Mouse (Mus musculus) heart, embryonic 10.5 days (tissue): Measurements from ENCODE around the gene Hpcal4. TPM values are rescaled to one million over a fixed set of nuclear protein-coding genes. Genes with fewer than 3 reads are reported as not detected.

Source experiments
- DNase-seq: peaks from one replicate; pipeline ENCODE4 v3.0.0-alpha.2; 2017; ENCODE audit warnings: low spot score
- H3K27ac ChIP-seq: fragments of 300-500 bp; sonication (generic); 2 replicates; pipeline ENCODE4 v1.5.1; 2016; ENCODE audit warnings: mild to moderate bottlenecking
- H3K27me3 ChIP-seq: fragments of 300-500 bp; sonication (generic); 2 replicates; pipeline ENCODE4 v1.6.1; 2016; ENCODE audit warnings: mild to moderate bottlenecking; ENCODE audit not compliant: poor library complexity, insufficient read depth, severe bottlenecking
- H3K36me3 ChIP-seq: fragments of 300-500 bp; sonication (generic); 2 replicates; pipeline ENCODE4 v1.6.1; 2016; ENCODE audit warnings: mild to moderate bottlenecking, moderate library complexity
- H3K4me1 ChIP-seq: fragments of 300-500 bp; sonication (generic); 2 replicates; pipeline ENCODE4 v1.6.1; 2016; ENCODE audit warnings: mild to moderate bottlenecking
- H3K4me3 ChIP-seq: fragments of 300-500 bp; sonication (generic); 2 replicates; pipeline ENCODE4 v1.5.1; 2016; ENCODE audit warnings: mild to moderate bottlenecking, moderate library complexity
- H3K9me3 ChIP-seq: fragments of 300-500 bp; sonication (generic); 2 replicates; pipeline ENCODE4 v1.6.1; 2016; ENCODE audit warnings: mild to moderate bottlenecking, moderate library complexity
- WGBS: fragments of 180-500 bp; shearing (Covaris S2); methylation state at CpG from one replicate; pipeline ENCODE4 v1.1.7; 2016; 5-methylcytosine and 5-hydroxymethylcytosine counted together
- polyA plus RNA-seq: library from polyadenylated mRNA; unstranded; fragments of >200 nt; fragmentation: Nextera tagmentation; extraction: Ambion mirVana; gene quantifications from 2 replicates; pipeline ENCODE4 v1.2.1, GENCODE M21; 2016

Gene Hpcal4
- polyA plus RNA-seq, 1 experiment from 2014 or later, result 1.3 TPM

DNA sequence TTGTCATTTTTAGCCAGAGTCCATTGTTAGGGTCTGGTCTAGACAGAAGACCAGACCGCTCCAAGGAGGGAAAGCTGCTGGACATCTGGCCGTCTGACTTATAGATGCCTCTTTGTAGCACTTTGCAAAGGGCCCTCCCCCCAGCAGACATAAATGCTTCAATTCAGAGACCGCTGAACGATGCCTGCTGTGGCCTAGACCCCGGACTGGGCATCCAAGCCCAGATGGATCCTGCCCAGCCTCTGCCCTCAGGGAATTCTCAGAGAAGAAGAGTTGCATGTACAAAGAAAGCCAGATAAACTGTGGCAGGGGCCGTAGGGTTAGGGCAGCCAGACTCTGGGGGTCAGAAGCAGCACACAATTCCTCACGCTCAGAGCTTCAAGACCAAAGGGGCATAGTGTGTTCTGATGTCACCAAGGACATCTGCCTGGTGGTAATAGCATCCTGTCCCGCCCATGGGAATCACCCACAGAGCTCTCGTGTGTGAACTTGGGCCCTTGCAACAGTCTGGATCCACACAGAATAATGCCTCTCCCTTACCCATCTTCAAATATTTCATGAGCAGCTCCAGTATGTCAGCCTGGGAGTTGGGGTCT lies 52.9 kb downstream of the Hpcal4 start:
- Histone ChIP-seq H3K9me3 (no peaks in the 10 kb centered on the region), H3K4me3 (no peak overlapping the region), H3K27me3 (peaks cover 85% of the 10 kb centered on the region), H3K4me1 (peaks cover 64% of the 10 kb centered on the region), H3K36me3 (no peaks in the 10 kb centered on the region), H3K27ac (peak overlapping the region; percentile 32; the same call in 1 of the 2 replicates)
- DNase-seq, result no peak
- 58% methylated on average over 9 of the region's 9 CpGs for WGBS

DNA sequence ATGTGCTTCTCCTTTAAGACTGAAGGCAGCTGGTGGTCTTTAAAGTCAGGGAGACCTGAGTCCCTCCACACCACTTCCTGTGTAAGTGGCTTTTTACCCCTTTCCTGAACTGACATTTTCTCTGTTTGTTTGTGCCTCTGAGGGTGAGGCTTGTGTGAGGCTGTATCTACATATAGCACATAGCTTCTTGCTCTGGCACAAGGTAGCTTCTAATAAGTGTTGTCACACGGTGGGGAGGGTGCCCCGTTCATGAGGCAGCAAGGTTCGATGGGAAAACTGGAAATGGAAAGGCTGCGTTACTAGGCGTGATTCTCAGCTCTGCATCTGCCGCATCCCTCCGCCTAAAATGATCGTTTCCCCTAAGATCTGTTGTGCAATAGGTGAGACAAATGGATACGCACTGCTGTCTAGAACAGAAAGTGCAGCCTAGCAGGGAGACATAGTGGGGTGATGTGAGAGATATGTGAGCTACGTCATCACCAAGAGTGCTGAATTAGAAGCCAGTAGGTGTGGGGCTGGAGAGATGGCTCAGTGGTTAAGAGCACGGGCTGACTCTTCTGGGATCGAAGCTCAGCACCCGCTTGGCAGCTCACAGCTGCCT lies 53.5 kb downstream of the Hpcal4 start:
- Histone ChIP-seq H3K27me3 (peaks cover 91% of the 10 kb centered on the region), H3K4me3 (no peak overlapping the region)

DNA sequence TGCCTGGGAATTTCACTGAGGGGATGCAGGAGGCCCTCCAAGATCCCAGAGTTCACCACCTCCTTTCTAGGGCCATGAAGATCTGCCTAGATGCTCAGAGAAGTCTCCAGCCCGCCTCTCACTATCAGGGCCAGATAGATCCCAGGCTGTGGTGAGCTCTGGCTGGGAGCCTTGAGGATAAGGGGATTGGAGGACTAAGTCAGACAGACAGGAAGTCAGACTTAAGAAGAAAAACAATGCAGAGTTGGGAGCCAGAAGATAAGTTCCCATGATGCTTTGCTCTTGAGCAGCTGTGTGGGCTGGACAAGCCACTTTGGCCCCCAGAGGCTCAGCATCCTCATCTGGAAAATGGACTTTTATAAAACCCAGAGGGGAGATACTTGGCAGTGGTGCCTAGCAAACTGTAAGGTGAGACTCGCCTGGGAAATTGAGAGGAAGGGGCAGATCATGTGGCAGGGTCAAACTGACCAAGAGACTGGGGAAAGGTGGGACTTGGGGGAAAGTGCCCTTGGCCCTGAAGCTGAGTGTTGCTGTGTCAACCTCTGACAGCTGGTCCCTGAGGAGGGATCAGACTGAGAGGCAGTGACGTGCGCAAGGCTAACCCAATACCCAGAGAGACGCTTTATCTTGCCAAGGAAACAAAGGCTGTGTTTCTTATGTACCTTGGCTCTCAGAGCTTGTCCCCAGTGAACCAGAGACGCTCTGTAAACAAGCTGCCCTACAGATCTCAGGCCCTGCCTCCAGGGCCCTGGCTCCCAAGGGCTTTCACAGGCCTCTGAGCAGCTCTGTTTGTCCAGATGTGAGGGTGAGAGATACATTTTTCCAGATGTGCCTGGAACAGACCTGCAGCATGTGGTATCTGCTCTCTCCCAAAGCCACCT lies 54.6 kb downstream of the Hpcal4 start:
- DNase-seq, result no peak
- WGBS, result 44% methylated on average over 6 of the region's 6 CpGs
- Histone ChIP-seq H3K4me1 (peaks cover 64% of the 10 kb centered on the region), H3K27ac (peak overlapping the region; percentile 48; the same call in 1 of the 2 replicates), H3K36me3 (0 out of 2 replicates have a peak, but pooled peaks cover under 1% of the 10 kb centered on the region), H3K27me3 (peaks cover 90% of the 10 kb centered on the region), H3K9me3 (no peaks in the 10 kb centered on the region), H3K4me3 (no peak overlapping the region)

More for the DNA sequence above, 53.5 kb downstream of the Hpcal4 start:
- Histone ChIP-seq H3K27ac (peak overlapping the region; percentile 48; the same call in 1 of the 2 replicates), H3K4me1 (peaks cover 64% of the 10 kb centered on the region), H3K36me3 (no peaks in the 10 kb centered on the region), H3K9me3 (no peaks in the 10 kb centered on the region)
- WGBS, result 74% methylated on average over 13 of the region's 13 CpGs
- no peak for DNase-seq

DNA sequence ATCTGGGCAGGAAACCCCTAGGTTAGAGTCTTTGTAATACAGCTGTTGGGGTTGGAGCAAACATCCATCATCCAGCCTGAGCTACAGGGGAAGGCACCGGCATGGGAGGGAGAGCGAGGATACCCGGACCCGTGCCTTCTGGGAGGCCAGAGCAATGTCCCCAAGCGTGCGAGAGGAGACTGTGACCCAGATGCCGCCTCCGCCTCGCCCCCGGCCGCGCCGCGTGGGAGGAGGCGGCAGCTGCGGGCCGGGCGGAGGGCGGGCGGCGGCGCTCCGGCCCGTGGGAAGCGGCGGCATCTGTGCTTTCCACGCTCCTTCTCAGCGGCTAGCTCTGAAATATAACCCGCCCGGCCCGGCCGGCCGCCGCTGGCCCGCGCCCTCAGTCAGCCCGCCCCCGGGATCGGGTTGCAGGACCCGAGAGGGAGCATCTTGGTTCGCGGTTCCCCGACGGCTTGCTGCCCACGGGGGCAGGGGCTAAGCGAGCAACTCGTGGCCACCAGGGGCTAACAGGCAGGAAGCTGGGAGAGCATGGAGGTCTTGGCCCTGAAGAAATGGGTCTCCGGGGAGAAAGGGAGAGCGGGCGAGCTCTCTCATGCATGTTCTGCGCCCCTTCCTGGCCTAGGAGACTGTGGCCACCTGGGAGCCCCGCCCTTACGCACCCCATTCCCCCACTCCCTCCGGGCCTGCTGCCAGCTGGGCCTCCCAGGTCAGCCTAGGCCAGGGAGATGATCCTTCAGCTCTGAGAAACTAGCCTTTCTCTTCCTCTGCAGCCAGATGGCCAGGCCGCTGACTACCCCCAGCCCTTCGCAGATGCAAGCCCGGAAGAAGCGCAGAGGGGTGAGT lies 56.6 kb downstream of the Hpcal4 start:
- WGBS, result 6% methylated on average over 58 of the region's 58 CpGs
- Histone ChIP-seq H3K27ac (peak overlapping the region; percentile 86), H3K9me3 (no peaks in the 10 kb centered on the region), H3K27me3 (peaks cover 71% of the 10 kb centered on the region), H3K36me3 (peaks cover 4% of the 10 kb centered on the region; the same call in 1 of the 2 replicates), H3K4me1 (peaks cover 60% of the 10 kb centered on the region), H3K4me3 (peak overlapping the region; percentile 53)
- DNase-seq, result no peak

Other genes with a start within 250 kb of the Hpcal4 start
- 1.6 and 2.0 TPM in 2 replicates for gene Mfsd2a, start 222.0 kb upstream of the Hpcal4 start, polyA plus RNA-seq
- gene Mycl, start 187.6 kb upstream of the Hpcal4 start, polyA plus RNA-seq, result 2.5 and 8.6 TPM in 2 replicates
- gene Trit1, start 166.6 kb upstream of the Hpcal4 start, polyA plus RNA-seq, result 15.0 and 18.3 TPM in 2 replicates
- 0.18 and 0.84 TPM in 2 replicates for gene Bmp8b, start 78.1 kb upstream of the Hpcal4 start, polyA plus RNA-seq
- 0.11 TPM in 1 of 2 replicates, not detected in the other for gene Oxct2b, start 67.0 kb upstream of the Hpcal4 start, polyA plus RNA-seq
- gene Ppie, start 43.3 kb upstream of the Hpcal4 start, polyA plus RNA-seq, result 72.4 and 100 TPM in 2 replicates
- 0.31 and 0.46 TPM in 2 replicates for gene Nt5c1a, start 18.3 kb downstream of the Hpcal4 start, polyA plus RNA-seq
- gene Heyl, start 50.3 kb downstream of the Hpcal4 start, polyA plus RNA-seq, result 3.2 and 3.9 TPM in 2 replicates
- gene Pabpc4, start 79.1 kb downstream of the Hpcal4 start, polyA plus RNA-seq, result 70.4 and 73.3 TPM in 2 replicates
- gene Oxct2a, start 140.4 kb downstream of the Hpcal4 start, polyA plus RNA-seq, result not detected in 2 replicates
- gene Bmp8a, start 160.0 kb downstream of the Hpcal4 start, polyA plus RNA-seq, result 0.15 and 0.23 TPM in 2 replicates